Mouse (Mus musculus): ENCODE measurements around the gene Apoh.
A peak's percentile ranks its signal among the peaks of the same experiment; 100 is the strongest.

DNA sequence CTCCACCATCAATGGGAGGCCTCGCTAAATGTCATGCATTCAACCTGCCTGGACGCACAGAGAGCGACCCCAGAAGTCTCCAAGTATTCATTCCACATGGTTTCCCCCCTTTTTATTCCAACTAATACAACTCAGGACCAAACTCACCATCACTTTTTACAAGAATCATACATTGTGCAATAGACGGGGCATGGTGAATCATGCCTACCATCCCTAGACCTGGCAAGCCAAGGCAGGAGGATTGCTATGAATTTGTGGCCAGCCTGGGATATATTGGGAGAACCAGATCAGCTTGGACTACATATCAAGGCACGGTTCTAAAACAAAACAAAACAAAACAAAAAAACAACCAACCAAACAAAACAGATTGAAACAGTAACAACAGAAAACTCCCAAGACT lies 19.8 kb downstream of the Apoh start:
- no peak for TF ChIP-seq CTCF (IDR thresholded peaks at IDR 0.05; ENCODE audit: control insufficient read depth, insufficient read depth, insufficient read length)
- TF ChIP-seq CEBPB (IDR thresholded peaks at IDR 0.05; ENCODE audit: low read depth) = peak; percentile 95
- no peak for TF ChIP-seq USF1 (IDR thresholded peaks at IDR 0.05; ENCODE audit: low read depth)
- no peak for TF ChIP-seq MAX (IDR thresholded peaks at IDR 0.05)
- no peak for TF ChIP-seq FOSL1 (IDR thresholded peaks at IDR 0.05; ENCODE audit: insufficient read depth, low read length, poor library complexity, severe bottlenecking)
- no peak for TF ChIP-seq MYOG (IDR thresholded peaks at IDR 0.05; ENCODE audit: control insufficient read depth, extremely low read depth, insufficient read length)
- no peak for TF ChIP-seq MYOD1 (IDR thresholded peaks at IDR 0.05; ENCODE audit: control insufficient read depth, insufficient read length, low read depth)
